Mouse (Mus musculus) brain, embryonic 14.5 days (tissue): ENCODE data around the gene Il6ra.

Experiments
- CTCF ChIP-seq: fragments of 200-500 bp; IDR thresholded peaks from 2 replicates; pipeline ENCODE4 v1.5.1; 2012; ENCODE audit warnings: inconsistent platforms, mild to moderate bottlenecking, moderate library complexity, borderline replicate concordance; ENCODE audit not compliant: insufficient read depth, insufficient read length; ENCODE audit errors: extremely low read depth
- POLR2A ChIP-seq: fragments of 200-500 bp; IDR thresholded peaks from 2 replicates; pipeline ENCODE4 v1.6.1; 2012; ENCODE audit warnings: mild to moderate bottlenecking, inconsistent platforms, borderline replicate concordance; ENCODE audit not compliant: poor library complexity, insufficient read depth, insufficient read length, severe bottlenecking; ENCODE audit errors: extremely low read depth

DNA sequence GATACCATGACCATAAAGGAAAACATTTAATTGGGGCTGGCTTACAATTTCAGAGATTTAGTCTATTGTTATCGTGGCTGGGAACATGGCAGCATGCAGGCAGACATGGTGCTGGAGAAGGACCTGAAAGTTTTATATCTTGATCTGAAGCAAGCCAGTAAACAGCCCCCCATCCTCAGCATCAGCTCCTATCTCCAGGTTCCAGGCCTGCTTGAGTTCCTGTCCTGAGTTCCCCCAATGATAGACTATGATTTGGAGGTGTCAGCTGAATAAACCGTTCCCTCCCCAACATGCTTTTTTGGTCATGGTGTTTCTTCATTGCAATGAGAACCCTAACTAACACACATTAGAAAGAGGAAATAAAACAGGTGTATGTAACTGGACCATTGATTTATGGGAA, 19.9 kb upstream of the Il6ra start:
- TF ChIP-seq CTCF (no peak), POLR2A (no peak)
